10 mouse cellular contexts compared by ENCODE assay signal in the genomic region with DNA sequence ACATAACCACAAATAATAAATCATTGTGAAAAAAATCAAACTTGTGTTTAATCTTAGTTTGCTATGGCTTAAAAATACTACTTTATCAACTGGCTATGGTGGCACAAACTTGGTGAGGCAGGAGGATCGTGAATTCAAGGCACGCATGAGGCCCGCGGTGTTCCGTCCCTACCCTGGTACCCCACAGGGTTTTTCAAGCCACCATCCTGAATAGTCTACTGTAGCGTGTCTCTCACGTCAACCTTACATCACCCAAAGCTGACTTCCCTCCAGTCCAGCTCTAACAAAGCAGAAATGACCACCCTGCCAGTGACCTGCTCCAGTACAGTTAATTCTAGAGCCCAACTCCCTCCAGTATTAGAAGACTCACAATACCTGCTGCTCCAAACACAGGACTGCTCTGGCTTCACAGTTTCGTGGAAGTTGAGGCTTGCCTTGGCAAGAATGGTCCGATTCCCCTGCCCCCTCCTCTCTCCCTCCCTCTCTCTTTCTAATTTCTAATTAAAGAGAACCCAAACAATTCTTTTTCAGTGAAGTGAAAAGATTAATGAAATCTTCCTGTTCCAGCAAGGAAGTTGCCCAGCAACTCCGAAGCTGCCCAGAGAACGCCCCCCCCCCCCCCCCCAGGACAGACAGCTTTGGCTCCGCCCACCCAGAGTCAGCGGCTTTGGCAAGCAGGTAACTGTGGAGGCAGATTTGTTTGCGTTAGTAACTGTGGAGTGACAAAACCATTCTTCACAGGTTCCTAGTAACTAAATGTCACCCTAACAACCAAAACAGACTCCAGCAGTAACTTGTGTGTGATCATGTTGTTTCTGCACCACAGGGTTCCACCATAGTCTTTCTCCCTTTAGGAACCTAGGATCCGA. TPM values are rescaled to one million over a fixed set of nuclear protein-coding genes. Genes with fewer than 3 reads are reported as not detected.
DNase-seq lines count a peak whose midpoint lies in the region; ATAC-seq and TF ChIP-seq lines count a peak whose summit lies in the region.
"Had no signal": no experiment of that assay in that cellular context is flagged by ENCODE, and none has a peak within 500 bp of the region (broad histone marks: within the 10 kb centered on the region; RNA-seq: fewer than 3 reads in every experiment).

A gene (minus strand): TSS at position 606 of the 869 bp plus-strand sequence.

- 54% methylated on average over 15 of the region's 15 CpGs for WGBS in neural tube, embryonic 11.5 days
- WGBS in liver, postnatal 0 days (ENCODE audit: insufficient replicate concordance) = 66% methylated on average over 15 of the region's 15 CpGs
- 49% methylated on average over 15 of the region's 15 CpGs for WGBS in stomach, embryonic 16.5 days

- H3K9ac ChIP-seq in neural tube, embryonic 11.5 days (ENCODE audit: low read length) = no peak within 1 kb of the TSS
- no peak within 1 kb of the TSS for H3K9ac ChIP-seq in liver, postnatal 0 days (replicated peaks)
- H3K9ac ChIP-seq in stomach, embryonic 16.5 days (ENCODE audit: low read length) = 0 out of 2 replicates have a peak within 1 kb of the TSS, but pooled peaks have one; percentile 16

- TF ChIP-seq CTCF in liver, postnatal 0 days (IDR thresholded peaks at IDR 0.05; ENCODE audit: low read depth) = no peak

- H3K4me3 ChIP-seq in neural tube, embryonic 11.5 days (ENCODE audit: low read depth, low read length) = no peak within 1 kb of the TSS
- no peak within 1 kb of the TSS for H3K4me3 ChIP-seq in liver, postnatal 0 days (ENCODE audit: low read depth, low read length)
- H3K4me3 ChIP-seq in stomach, embryonic 16.5 days (replicated peaks; ENCODE audit: low read length) = no peak within 1 kb of the TSS
- H3K4me3 ChIP-seq: erythroblast, embryonic 14.5 days; megakaryocyte, embryonic 14.5 days had no signal

- ATAC-seq in neural tube, embryonic 11.5 days (ENCODE audit: insufficient read depth, low FRiP score, low TSS enrichment) = no peak; the same call in 1 of the 2 replicates
- no peak for ATAC-seq in liver, postnatal 0 days
- peak; percentile 62; the same call in 1 of the 2 replicates for ATAC-seq in stomach, embryonic 16.5 days (ENCODE audit: insufficient read depth, low FRiP score)
- ATAC-seq in CD4-positive, CD25-positive, alpha-beta regulatory T cell, adult 4 months = no peak

- H3K36me3 ChIP-seq in neural tube, embryonic 11.5 days (ENCODE audit: control insufficient read depth, insufficient read depth, low read length) = no peaks in the 10 kb centered on the region
- 0 out of 2 replicates have a peak, but pooled peaks cover 1% of the 10 kb centered on the region for H3K36me3 ChIP-seq in liver, postnatal 0 days (replicated peaks; ENCODE audit: insufficient read depth, low read length)
- H3K36me3 ChIP-seq in stomach, embryonic 16.5 days (ENCODE audit: control insufficient read depth, insufficient read depth, low read length) = no peaks in the 10 kb centered on the region

- H3K4me1 ChIP-seq in neural tube, embryonic 11.5 days (ENCODE audit: control insufficient read depth, insufficient read depth, low read length) = peaks cover 9% of the 10 kb centered on the region; the same call in 1 of the 2 replicates
- 0 out of 2 replicates have a peak, but pooled peaks cover 3% of the 10 kb centered on the region for H3K4me1 ChIP-seq in liver, postnatal 0 days (ENCODE audit: insufficient read depth)
- H3K4me1 ChIP-seq in stomach, embryonic 16.5 days (ENCODE audit: control insufficient read depth, insufficient read depth, low read length) = peaks cover 14% of the 10 kb centered on the region
- H3K4me1 ChIP-seq: megakaryocyte, embryonic 14.5 days had no signal

- H3K4me2 ChIP-seq in neural tube, embryonic 11.5 days (ENCODE audit: low read depth) = no peak within 1 kb of the TSS
- H3K4me2 ChIP-seq in liver, postnatal 0 days (ENCODE audit: low read depth, low read length) = no peak within 1 kb of the TSS
- H3K4me2 ChIP-seq in stomach, embryonic 16.5 days (ENCODE audit: low read depth, low read length) = peak within 1 kb of the TSS; percentile 35

- no peak for TF ChIP-seq EP300 in liver, postnatal 0 days (IDR thresholded peaks at IDR 0.05; ENCODE audit: low read depth)

- DNase-seq in embryo, embryonic 10.5 days (ENCODE audit: low spot score) = peak; percentile 35
- DNase-seq in embryo, embryonic 10 days (ENCODE audit: low spot score) = no peak
- peak; percentile 20 for DNase-seq in neural tube, embryonic 11.5 days (ENCODE audit: low spot score)
- DNase-seq in neural tube, embryonic 10.5 days (ENCODE audit: extremely low spot score, low spot score) = no peak
- peak; percentile 49 for DNase-seq in liver, postnatal 0 days
- no peak for DNase-seq in gastrocnemius, postnatal 10 days

- no peaks in the 10 kb centered on the region for H3K27me3 ChIP-seq in neural tube, embryonic 11.5 days (ENCODE audit: control insufficient read depth, insufficient read depth, low read length)
- H3K27me3 ChIP-seq in liver, postnatal 0 days (ENCODE audit: insufficient read depth, low read length) = no peaks in the 10 kb centered on the region
- no peaks in the 10 kb centered on the region for H3K27me3 ChIP-seq in stomach, embryonic 16.5 days (ENCODE audit: control insufficient read depth, insufficient read depth, low read length)
- H3K27me3 ChIP-seq: megakaryocyte, embryonic 14.5 days had no signal

- H3K9me3 ChIP-seq in neural tube, embryonic 11.5 days (ENCODE audit: control insufficient read depth, low read length) = no peaks in the 10 kb centered on the region
- no peaks in the 10 kb centered on the region for H3K9me3 ChIP-seq in liver, postnatal 0 days (ENCODE audit: low read length)
- no peaks in the 10 kb centered on the region for H3K9me3 ChIP-seq in stomach, embryonic 16.5 days (replicated peaks; ENCODE audit: control insufficient read depth, low read length)
- H3K9me3 ChIP-seq: megakaryocyte, embryonic 14.5 days had no signal

- H3K27ac ChIP-seq in neural tube, embryonic 11.5 days (ENCODE audit: low read depth, low read length) = no peak within 1 kb of the TSS
- no peak within 1 kb of the TSS for H3K27ac ChIP-seq in liver, postnatal 0 days (ENCODE audit: low read depth)
- peak within 1 kb of the TSS; percentile 79 for H3K27ac ChIP-seq in stomach, embryonic 16.5 days (ENCODE audit: low read length)

RNA-seq across cellular contexts. Expression of the gene that starts here (rescaled TPM):
- polyA plus RNA-seq in neural tube, embryonic 11.5 days (2014; fragmentation: Nextera tagmentation; extraction: Ambion mirVana) = 0.28 and 0.58 TPM in 2 replicates
- 0.36 and 0.62 TPM in 2 replicates for polyA plus RNA-seq in liver, postnatal 0 days (2015; fragmentation: Nextera tagmentation; extraction: Ambion mirVana)
- 0.90 and 1.0 TPM in 2 replicates for polyA plus RNA-seq in stomach, embryonic 16.5 days (2015; fragmentation: Nextera tagmentation; extraction: Ambion mirVana)
- 1 to 10 TPM; 1.5 to 1.6 TPM for polyA plus RNA-seq in CD4-positive, CD25-positive, alpha-beta regulatory T cell, adult 4 months (2017; shearing (Covaris generic))
- 1 to 10 TPM; 1.3 TPM for total RNA-seq in gastrocnemius, postnatal 10 days (2021)
- polyA plus RNA-seq: erythroblast, embryonic 14.5 days had no signal

Comparison
In these comparisons a context has a peak if more than half of its experiments do, and no peak if none do; other contexts are left out.
1. Peak in DNase-seq in neural tube, embryonic 11.5 days; RNA of the gene not detected or under 1 TPM.
2. Peak in DNase-seq in liver, postnatal 0 days; RNA of the gene not detected or under 1 TPM.